Mouse (Mus musculus): ENCODE measurements around the gene Mark3.
A peak's percentile ranks its signal among the peaks of the same experiment; 100 is the strongest.

GRCm38 (mm10) chr12:111682806-111683205, 108.5 kb downstream of the Mark3 start:
- TF ChIP-seq POLR2A (IDR thresholded peaks at IDR 0.05; ENCODE audit: low read depth, low read length) (peak; percentile 47; the same call in 1 of the 2 replicates), CTCF (IDR thresholded peaks at IDR 0.05; ENCODE audit: borderline replicate concordance, insufficient read depth, low read length) (no peak)

Data from embryonic fibroblast, embryonic 13.5 days (primary cell).